Mouse (Mus musculus): Measurements from ENCODE around the gene Tmem201. TPM values are rescaled to one million over a fixed set of nuclear protein-coding genes. Genes with fewer than 3 reads are reported as not detected.
A peak's percentile ranks its signal among the peaks of the same experiment; 100 is the strongest.
"Not testable (repeated sequence)": the region's sequence is repeated elsewhere in the genome, so short reads cannot be mapped to it uniquely, and the experiment has no call there.

The Tmem201 gene
- total RNA-seq, 2 experiments from 2014 or later: 37.2 to 51.0 TPM

- Histone ChIP-seq H3K27ac (peak overlapping the region; percentile 99), H3K4me3 (peak overlapping the region; percentile 96)
- intact Hi-C loops (cut with DNase I): no loop called here
- DNase-seq: peak; percentile 68
- TF ChIP-seq CTCF (IDR thresholded peaks at IDR 0.05): peak; percentile 57
Observed at GRCm38 (mm10) chr4:149772394-149772793, 34.5 kb upstream of the Tmem201 start.

DNA sequence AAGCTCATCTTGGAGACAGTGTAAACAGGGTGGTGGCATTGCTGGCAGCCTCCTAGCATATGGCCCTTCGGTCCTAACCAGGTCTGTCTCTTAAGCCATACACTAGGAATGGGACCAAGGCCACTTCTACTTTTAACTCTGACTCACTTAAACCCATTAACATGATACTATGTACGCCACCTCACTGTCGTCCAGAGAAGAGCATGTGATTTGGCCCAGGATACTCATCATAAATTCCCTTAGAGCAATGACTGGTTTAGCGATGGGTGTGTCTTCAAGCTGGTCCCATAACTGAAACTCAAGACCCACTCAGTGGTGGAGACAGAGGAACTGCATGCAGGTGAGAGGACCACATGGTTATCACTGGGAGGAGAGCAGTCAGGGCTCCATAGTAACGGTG lies 27.4 kb upstream of the Tmem201 start:
- DNase-seq: peak; percentile 42
- intact Hi-C loops (cut with DNase I): no loop called here
- H3K4me3 ChIP-seq: no peak overlapping the region
- no peak for TF ChIP-seq CTCF (IDR thresholded peaks at IDR 0.05)
- H3K27ac ChIP-seq: peak overlapping the region; percentile 90

DNA sequence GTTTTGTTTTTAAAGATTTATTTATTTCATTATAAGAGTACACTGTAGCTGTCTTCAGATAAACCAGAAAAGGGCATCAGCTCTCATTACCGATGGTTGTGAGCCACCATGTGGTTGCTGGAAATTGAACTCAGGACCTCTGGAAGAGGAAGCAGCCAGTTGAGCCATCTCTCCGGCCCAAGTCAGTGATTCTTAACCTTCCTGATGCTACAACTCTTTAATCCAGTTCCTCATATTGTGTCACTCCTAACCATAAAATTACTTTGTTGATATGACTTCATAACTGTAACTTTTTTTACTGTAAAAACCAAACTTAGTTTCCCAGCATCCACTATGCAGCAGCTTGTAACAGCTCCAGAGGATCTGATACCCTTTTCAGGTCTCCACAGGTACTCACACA lies 25.5 kb upstream of the Tmem201 start:
- TF ChIP-seq CTCF (IDR thresholded peaks at IDR 0.05): no peak
- H3K4me3 ChIP-seq: no peak overlapping the region
- no peak for DNase-seq
- no peak overlapping the region; the same call in 1 of the 2 replicates for H3K27ac ChIP-seq
- intact Hi-C loops (cut with DNase I): no loop called here

DNA sequence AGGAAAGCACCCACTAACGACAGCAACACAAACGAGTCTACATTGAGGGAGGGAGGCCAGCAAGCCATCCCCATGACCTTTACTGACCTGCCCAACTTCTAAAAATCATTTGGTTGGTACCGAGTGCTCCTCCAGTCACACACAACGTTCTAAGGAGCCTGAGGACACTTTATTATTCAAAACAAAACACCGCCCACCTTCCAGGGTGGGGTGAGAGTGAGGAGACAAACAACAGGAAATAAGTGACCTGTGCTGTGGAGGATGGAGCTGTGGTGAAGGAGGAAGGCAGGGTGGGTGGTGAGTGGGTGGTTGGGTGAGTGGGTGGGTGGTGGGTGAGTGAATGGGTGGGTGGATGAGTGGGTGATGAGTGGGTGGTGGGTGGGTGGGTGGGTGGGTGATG lies 21.7 kb upstream of the Tmem201 start:
- peak overlapping the region; percentile 67 for H3K27ac ChIP-seq
- intact Hi-C loops (cut with DNase I): no loop called here
- H3K4me3 ChIP-seq: no peak overlapping the region
- DNase-seq: no peak
- TF ChIP-seq CTCF (IDR thresholded peaks at IDR 0.05): no peak

DNA sequence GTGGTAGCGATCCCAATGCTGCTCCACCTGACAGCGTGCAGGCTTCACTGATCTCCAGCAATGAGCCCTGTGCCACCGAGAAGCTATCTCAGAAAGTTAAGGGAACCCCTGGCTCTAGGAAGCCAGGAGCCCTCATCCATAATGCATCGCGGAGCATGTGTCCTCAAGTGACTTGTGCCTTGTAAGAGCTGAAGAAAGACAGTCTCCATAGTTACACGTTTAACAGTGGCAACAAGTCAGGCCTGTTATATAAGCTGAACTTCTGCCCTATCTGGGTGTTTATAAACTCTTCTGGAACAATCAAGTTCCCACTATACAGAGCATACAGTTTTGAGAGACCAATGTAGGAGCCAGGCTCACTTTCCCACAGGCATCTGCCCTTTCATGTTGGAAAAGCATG lies 20.6 kb upstream of the Tmem201 start:
- intact Hi-C loops (cut with DNase I): no loop called here
- DNase-seq: no peak
- TF ChIP-seq CTCF (IDR thresholded peaks at IDR 0.05): no peak
- Histone ChIP-seq H3K27ac (peak overlapping the region; percentile 67), H3K4me3 (no peak overlapping the region)

DNA sequence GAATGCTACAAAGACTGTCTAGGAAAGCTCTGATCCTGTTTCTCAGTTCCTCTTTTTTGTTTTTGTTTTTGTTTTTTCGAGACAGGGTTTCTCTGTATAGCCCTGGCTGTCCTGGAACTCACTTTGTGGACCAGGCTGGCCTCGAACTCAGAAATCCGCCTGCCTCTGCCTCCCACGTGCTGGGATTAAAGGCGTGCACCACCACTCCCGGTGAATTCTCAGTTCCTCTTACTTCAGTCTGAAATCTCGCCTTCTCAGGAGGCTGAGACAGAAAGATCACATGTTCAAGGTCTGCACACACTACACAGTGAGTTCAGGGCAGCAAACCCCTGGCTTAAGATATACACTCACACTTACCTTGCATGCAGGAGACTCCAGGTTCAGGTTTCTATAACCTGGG lies 18.7 kb upstream of the Tmem201 start:
- H3K4me3 ChIP-seq; DNase-seq; intact Hi-C loops (cut with DNase I); H3K27ac ChIP-seq: not testable (repeated sequence)

GRCm38 (mm10) chr4:149752836-149753235 lies 15.0 kb upstream of the Tmem201 start:
- Histone ChIP-seq H3K4me3 (no peak overlapping the region), H3K27ac (no peak overlapping the region)
- no peak for TF ChIP-seq CTCF (IDR thresholded peaks at IDR 0.05)
- intact Hi-C loops (cut with DNase I): loop anchor here (1.0 to 5.0 kb wide), 2 partner anchors 54 to 205 kb away; no protein-coding TSS in a partner anchor
- DNase-seq: no peak

- intact Hi-C loops (cut with DNase I): loop anchor here (1.0 to 5.0 kb wide), 2 partner anchors 55 to 206 kb away; no protein-coding TSS in a partner anchor
- peak; percentile 94 for TF ChIP-seq CTCF (IDR thresholded peaks at IDR 0.05)
Observed at GRCm38 (mm10) chr4:149752124-149752799, 14.4 kb upstream of the Tmem201 start.

DNA sequence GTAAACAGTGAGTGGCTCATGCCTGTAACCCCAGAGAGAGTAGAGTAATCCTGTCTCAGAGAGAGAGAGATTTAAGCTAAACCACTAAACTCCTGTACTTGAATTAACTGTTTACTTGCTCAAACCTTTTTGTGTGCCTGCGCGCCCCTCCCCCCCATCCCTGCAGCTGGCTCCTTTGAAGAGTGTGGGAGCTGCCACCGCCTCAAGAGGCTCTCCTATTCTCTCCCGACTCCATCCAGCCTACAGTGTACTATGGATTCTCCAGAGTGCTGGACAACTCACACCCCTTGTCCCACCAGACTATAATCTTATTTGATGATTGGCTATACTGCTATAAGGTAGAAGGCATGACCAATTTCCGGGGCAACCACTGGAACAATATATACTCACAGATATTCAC lies 12.8 kb upstream of the Tmem201 start:
- H3K27ac ChIP-seq: no peak overlapping the region
- no peak for DNase-seq
- no peak overlapping the region for H3K4me3 ChIP-seq
- TF ChIP-seq CTCF (IDR thresholded peaks at IDR 0.05): no peak
- intact Hi-C loops (cut with DNase I): loop anchor here (5.0 kb wide), 1 partner anchor 57 kb away; no protein-coding TSS in a partner anchor

More at GRCm38 (mm10) chr4:149752124-149752799, 14.4 kb upstream of the Tmem201 start:
- Histone ChIP-seq H3K27ac (no peak overlapping the region), H3K4me3 (no peak overlapping the region)
- DNase-seq: peak; percentile 75

DNA sequence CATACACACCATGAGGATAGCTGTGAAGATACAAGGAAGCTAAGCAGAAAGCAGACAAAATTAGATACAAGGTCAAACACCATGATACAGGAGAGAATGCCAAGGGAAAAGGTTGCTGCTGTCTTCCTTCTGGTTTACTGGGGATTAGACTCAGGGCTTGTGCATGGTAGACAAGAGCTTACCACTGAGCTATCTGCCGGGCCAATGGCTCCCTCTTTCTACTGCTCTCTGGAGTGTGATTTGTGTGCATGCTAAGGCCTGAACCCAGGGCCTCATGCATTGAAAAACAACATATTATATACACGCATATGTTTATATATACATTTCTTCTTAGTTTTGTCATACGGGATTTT lies 11.8 kb upstream of the Tmem201 start:
- not testable (repeated sequence) for DNase-seq, H3K27ac ChIP-seq, H3K4me3 ChIP-seq
- intact Hi-C loops (cut with DNase I): loop anchor here (5.0 kb wide), 1 partner anchor 58 kb away; no protein-coding TSS in a partner anchor

GRCm38 (mm10) chr4:149749003-149749662 lies 11.3 kb upstream of the Tmem201 start:
- intact Hi-C loops (cut with DNase I): no loop called here
- no peak for TF ChIP-seq CTCF (IDR thresholded peaks at IDR 0.05)
- DNase-seq: no peak
- H3K27ac ChIP-seq: no peak overlapping the region
- H3K4me3 ChIP-seq: no peak overlapping the region

- intact Hi-C loops (cut with DNase I): no loop called here
- no peak for TF ChIP-seq CTCF (IDR thresholded peaks at IDR 0.05)
- peak; percentile 8 for DNase-seq
- H3K4me3 ChIP-seq: no peak overlapping the region
- H3K27ac ChIP-seq: no peak overlapping the region
Observed at GRCm38 (mm10) chr4:149744119-149744518, 6.3 kb upstream of the Tmem201 start.

- TF ChIP-seq CTCF (IDR thresholded peaks at IDR 0.05): no peak
- intact Hi-C loops (cut with DNase I): no loop called here
Observed at GRCm38 (mm10) chr4:149742011-149742530, 4.2 kb upstream of the Tmem201 start.

More at GRCm38 (mm10) chr4:149742011-149742530, 4.2 kb upstream of the Tmem201 start:
- Histone ChIP-seq H3K4me3 (no peak overlapping the region), H3K27ac (no peak overlapping the region)
- DNase-seq: no peak
